Mouse (Mus musculus): ENCODE measurements around the gene Ppp3ca. TPM values are rescaled to one million over a fixed set of nuclear protein-coding genes. Genes with fewer than 3 reads are reported as not detected.

The Ppp3ca gene
- total RNA-seq, 2 experiments from 2014 or later, result 60.0 to 61.2 TPM

DNA sequence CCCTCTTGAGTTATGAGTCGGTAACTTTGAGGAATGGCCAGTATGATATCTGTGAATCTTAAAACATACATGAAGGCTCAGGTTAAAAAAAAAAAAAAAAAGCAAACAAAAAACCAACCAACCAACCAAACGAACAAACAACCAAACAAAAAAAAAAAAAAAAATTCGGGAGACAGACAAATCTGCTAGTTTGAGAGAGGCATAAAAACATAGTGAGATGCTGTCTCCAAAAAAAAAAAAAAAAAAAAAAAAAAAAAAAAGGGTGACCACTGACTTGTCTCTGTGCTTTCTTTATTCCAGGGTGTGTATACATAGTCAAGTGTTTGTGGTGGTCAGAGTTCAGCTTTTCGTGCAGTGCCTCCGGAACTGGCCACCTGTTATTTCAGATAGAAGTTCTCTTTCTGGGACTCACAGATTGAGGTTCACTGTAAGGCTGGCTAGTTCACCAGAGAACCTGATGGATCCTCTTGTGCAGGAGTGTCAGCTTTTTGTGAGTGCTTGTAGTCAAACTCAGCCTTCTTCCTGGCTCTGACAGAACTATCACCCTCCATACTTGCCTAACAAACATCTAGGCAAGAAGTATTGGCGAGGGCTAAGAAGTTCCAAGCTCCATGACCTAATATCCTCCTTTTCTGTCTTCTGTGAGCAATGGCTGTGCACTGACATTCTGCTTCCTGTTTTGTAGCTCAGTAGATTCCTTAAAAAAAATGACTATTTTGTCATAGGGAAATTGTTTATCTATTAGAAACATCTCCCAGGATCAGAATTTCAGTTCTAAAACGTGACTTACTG, 124.7 kb downstream of the Ppp3ca start:
- no peak for DNase-seq
- intact Hi-C loops (cut with DNase I), result loop anchor here (5.0 kb wide), 1 partner anchor 122 kb away; the partner anchor contains the start of gene Ppp3ca

DNA sequence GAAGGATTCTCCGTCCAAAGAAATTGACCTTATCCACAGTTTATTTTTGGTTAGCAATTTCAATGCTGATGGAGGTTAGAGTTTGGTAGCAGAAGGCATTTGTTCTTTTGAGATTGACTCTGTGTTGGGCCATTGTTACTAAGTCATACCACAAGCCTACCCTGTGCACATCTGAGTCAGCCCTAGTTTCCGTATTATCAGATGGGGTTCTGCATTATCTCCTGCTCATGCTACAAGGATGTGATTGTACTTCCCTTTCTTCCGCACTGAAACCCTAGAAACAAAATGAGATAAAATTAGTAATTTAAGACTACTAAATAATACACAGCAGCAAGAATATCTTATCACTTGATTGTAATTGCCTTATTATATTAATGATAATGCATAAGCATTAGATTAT, 129.0 kb downstream of the Ppp3ca start:
- DNase-seq, result no peak
- intact Hi-C loops (cut with DNase I), result loop anchor here (5.0 kb wide), 1 partner anchor 127 kb away; the partner anchor contains the start of gene Ppp3ca

DNA sequence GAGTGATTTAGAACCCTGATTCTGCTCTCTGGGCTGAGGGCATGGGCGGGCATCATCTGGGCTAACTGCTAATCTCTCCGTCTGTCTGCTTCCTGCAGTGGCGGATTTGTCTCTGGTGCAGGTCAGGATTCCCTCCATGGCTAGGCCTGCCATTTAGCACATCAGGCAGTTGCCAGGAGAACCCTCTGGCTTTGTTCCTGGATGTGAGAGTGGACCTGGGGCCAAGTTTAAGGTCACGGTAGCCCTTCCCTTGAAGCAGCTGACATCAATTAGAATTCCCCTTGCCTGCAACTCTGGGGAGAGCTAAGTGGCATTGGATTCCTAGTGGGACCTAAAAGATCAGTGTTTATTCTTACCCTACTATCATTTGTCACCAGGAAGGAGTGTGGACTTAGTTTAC, 132.7 kb downstream of the Ppp3ca start:
- intact Hi-C loops (cut with DNase I), result loop anchor here (5.0 kb wide), 1 partner anchor 75 kb away; no protein-coding TSS in a partner anchor
- peak; percentile 84 to 85 for DNase-seq

DNA sequence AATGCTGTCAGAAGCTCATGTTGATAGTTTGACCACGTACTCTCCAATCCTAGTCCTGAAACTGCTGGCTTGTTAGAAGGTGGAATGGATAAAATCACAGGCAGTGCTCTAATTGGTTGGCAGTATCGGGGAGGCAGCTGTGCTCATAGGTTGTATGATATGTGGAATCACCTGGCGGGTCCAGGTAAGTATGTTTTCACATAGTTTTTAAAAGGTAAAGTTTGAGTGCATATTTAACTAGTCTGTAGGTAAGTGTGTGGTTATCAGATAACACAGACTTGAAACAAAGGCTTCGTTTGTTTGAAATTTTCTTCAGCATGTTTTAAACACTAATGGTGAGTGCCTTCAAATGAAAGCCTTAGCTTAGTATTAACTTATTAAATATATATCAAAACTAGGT, 136.0 kb downstream of the Ppp3ca start:
- intact Hi-C loops (cut with DNase I), result no loop called here
- no peak for DNase-seq

DNA sequence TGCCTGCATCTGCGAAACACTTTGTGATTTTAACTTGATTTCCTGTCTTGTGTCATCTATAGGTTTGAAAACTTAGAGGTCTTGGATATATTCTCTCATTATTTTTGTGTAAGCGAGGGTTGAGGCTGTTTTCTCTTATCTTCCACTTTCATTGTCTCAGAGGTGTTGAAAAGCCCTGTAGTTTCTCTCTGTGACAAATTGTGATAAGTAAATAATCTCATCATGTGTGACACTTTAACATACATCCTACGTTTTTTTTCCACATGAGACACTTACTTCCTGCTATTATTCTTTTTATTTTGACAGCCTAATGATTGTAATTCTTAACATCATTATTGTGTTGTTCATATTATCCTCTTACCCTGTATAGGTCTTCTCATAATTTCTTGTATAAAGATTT, 140.3 kb downstream of the Ppp3ca start:
- no peak for DNase-seq

DNA sequence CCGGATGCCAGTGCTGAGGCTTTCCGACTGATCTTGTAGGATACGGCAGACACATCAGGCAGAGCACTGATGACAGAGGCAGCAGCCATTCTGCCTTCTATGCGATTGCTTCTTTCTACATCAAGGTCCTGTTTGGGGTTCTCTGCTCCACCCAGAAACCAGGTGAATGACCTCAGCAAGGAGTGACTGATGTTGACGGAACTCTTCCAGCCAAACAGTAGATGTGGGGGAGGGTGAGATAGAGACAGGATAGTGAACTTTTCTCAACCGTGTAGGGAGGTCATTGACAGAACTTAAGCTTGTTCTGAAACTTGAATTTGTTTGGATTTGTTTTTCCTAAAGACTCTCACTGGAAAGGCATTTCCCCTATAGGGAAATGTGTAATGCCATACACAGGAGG, 142.2 kb downstream of the Ppp3ca start:
- intact Hi-C loops (cut with DNase I), result no loop called here

More for the DNA sequence above, 140.3 kb downstream of the Ppp3ca start:
- intact Hi-C loops (cut with DNase I), result no loop called here

DNA sequence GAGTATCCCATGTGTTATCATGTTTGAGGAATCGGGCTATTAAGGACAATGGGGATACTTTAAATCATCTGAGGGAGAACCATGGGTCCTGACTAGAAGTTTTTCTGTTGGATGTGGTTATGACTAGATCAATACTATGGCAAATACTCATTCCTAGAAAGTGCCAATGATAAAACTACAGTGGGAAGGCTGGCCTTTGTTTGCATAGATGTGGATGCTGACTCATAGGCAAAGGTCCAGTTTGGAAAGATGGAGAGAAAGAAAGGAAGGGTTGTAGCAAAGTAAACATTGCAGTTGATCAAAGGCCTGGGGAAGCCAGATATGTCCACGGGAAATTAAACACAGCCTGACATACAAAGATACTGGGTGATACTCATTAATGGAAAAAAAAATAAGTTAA, 142.9 kb downstream of the Ppp3ca start:
- DNase-seq, result no peak
- intact Hi-C loops (cut with DNase I), result no loop called here

More for the DNA sequence above, 142.2 kb downstream of the Ppp3ca start:
- DNase-seq, result no peak

DNA sequence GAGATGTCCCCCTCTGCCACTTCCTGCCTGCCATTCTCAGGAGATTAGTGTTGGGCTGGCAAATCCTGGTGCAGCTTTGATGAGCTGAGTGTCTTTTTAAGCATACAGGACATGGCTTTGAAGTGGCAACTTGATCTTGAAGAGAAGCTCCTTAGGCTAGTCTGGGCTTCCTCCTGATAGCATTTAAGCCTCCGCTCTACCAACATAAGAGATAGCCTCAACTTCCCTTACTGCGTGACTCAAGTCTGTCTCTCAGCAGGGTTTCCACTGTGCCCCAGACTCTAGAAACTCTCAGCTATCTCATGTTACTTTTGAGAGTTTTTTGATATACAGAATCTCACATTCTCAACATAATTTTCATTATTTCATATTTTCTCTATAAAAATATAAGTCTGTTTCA, 144.0 kb downstream of the Ppp3ca start:
- no peak for DNase-seq
- intact Hi-C loops (cut with DNase I), result no loop called here

DNA sequence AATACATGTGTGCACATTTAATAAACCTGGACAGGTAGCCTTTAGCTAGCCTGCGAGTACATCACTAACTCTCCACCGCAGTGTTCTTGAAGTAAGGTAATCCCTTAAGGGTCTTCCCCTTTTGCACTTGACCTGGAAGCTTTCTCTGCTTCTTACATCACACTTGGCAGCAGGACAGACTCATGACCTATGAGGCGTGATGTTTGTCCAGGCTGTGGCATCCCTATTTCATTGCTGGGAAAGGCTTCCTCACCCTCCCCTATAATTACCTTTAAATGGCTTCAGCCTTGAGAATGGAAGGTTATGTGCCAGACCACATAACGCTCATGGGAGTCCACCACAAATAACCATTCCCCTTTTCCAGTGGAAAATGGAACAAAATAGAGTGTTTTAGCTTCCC, 145.0 kb downstream of the Ppp3ca start:
- DNase-seq, result no peak
- intact Hi-C loops (cut with DNase I), result no loop called here

DNA sequence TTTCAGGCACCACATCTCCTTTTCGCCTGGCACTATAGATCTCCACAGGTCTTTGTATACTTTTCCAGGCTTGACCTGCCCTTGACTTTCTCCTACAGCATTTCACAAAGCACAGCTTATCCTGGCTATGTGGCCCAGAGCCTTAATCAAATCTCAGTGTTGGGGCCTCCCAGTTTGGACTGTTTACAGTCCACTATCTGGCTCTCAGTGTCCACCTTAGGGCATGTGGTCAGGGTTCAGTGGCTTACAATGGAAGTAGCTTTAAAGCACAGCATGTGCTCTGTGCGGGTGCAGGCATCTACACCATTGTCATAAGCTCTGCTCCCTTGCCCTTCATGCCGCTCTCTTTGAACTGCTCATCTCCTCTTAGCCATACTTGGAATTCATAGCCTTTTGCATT, 146.4 kb downstream of the Ppp3ca start:
- DNase-seq, result no peak
- intact Hi-C loops (cut with DNase I), result no loop called here

DNA sequence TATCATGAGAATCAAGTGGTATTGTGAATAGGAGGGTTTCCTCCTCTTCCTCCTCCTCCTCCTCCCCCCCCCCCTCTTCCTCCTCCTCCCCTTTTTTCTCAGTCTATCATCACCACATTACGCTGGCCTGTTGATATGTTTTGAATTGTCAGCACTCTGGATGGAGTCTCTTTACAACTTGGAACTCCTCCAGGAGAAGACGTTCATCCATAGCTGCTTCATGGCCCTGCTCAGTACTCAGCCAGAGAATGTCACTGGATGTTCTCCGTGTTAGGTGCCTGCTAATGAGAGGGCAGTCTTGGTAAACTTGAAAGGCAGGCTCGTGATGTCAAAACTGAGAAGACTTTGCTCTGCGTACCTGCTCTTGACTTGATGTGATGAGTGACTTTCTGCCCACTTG, 149.1 kb downstream of the Ppp3ca start:
- intact Hi-C loops (cut with DNase I), result no loop called here
- no peak for DNase-seq

DNA sequence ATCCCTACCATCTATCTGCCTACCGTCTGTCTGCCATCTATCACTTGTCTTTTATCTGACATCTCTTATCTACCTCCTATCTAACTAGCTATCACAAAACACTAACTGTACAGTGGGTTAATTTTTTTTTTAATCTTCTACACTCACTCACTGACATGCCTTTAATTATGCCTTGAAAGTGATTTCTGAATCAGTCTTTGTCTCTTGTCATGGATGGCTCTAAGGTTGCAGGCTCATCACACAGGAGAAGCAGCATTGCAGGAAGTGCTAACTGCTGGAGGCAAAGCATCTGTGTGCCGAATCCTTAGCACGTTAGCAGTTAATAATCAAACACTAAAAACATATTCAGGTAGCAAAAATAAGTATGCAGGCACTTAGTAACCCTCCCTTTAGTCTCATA, 151.1 kb downstream of the Ppp3ca start:
- DNase-seq, result no peak
- intact Hi-C loops (cut with DNase I), result no loop called here

DNA sequence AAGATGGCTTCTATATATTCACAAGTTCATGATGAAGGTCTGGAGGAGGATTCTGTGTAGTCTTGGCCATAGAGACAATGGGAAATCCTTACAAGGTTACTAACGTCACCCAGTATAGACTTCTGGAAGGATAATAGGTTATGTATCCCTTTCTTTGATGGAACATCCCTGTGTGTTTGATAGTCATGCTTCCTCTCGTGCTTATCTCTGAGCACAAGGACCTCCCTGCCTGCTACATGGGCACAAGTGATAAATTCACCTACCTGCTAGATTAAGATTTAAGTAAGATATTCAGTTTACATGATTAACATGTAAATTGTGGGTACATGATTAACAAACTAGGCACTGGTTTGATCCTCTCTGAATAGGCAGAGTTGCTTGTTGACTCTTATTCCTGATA, 152.1 kb downstream of the Ppp3ca start:
- intact Hi-C loops (cut with DNase I), result no loop called here
- DNase-seq, result no peak

DNA sequence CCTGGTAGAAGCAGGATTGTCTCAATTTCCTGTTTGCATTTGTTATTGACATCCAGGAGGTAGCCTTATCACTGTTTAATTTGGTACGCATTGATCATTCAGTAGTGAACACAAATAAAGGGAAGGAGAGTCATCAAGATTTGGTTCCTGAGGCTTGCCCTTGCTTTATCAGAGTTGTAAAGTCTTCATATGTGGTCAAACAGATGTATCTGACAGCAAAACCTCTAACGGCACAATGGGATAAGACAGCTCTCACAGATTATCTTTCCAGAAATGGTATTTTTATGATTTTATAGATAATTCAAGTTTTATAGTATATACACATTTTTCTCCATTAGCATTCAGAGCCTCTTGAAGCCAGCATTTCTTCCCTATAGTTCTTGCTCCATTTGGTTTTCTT, 152.5 kb downstream of the Ppp3ca start:
- intact Hi-C loops (cut with DNase I), result no loop called here

DNA sequence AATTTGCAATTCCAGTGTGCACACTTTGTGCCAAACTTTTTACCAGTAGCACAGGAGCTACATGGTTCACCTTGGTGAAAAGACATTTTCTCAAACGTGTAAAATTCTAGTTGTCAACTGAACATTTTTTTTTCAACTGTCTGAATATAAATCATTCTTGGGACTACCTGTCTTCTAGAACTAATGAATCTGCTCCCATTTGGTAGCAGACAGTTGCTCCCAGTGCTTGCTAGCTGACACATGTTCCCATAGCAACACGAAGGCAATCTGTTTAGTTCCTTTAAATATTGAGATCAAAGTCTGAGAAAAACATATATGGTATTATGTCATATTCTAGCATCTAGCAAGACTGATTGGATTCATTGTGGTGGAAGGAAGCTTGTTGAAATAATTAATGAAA, 158.5 kb downstream of the Ppp3ca start:
- DNase-seq, result no peak
- intact Hi-C loops (cut with DNase I), result no loop called here

More for the DNA sequence above, 152.5 kb downstream of the Ppp3ca start:
- no peak for DNase-seq

DNA sequence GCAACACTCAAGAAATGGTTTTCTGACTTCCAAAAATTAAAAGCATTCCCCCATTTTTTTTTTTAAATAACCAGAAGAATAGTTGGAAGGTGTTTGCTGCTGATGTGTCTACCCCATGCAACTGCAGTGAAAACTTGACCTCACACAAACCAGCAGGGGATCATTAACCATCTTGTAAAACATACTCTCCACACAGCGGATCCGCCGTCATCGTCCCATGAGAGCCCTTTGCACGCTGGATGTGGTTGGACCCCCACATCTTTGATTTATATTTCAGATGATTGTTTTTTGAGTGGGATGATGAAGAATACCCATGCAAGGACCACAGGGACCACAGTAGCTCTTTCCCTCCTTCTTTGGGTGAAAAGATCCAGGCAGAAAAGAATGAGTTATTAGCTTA, 159.2 kb downstream of the Ppp3ca start:
- no peak for DNase-seq
- intact Hi-C loops (cut with DNase I), result no loop called here

DNA sequence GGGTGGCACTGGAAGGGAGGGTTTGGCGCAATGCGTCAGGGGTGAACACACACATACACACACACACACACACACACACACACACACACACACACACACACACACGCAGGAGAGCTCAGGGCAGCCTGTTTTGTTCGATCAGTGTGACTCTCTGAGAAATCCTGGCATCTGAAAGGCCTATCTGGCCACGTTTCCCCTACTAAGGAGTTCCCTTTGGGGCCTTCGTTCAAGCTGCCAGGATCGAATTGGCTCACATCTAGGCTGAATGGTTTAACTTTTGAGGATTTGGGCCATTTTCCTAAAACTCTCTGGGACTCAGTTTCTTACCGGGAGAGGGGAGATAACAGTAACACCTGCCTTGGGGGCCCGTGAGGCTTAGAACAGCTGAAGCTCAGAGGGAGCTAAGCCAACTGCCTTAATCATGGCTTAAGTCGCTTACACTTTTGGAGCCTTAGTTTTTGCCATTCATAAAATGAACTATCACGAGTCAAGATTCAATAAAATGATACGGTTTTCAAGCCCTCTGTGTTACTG, 160.8 kb downstream of the Ppp3ca start:
- intact Hi-C loops (cut with DNase I), result no loop called here
- DNase-seq, result peak in 1 of 2 experiments; percentile 19

DNA sequence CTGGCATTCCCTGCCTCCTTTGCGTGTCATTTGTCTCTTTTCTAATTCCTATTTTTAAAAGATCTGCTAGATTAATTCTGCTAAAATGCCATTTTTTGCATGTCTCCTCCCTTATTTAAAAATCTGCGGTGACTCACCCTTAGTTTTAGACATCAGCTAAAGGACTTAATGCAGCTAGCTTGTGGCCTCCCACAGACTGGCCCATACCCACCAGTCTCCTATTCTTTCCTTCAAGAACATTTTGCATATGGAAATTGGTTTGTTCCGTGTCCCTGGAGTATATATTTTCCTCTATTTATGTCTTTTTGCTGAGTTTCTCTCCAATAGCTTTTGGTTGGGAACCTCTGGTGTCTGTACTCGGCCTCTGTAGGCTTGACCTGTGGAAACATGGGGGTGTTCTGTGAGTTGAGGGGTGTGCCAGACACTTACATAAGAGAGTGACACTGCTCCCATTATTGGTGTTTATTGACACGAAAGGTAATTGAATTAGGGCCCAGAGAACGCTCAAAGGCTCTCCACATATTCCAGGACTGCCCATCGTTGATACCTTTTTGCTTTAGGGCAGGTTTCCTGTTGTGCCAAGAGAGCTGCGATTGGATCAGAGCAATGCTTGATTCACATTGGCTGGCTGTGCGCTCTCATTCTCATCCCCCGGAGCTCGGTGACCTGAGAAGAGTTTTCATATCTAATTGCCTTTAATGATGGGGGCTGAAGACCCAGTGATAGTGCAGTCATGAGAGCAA, 163.2 kb downstream of the Ppp3ca start:
- intact Hi-C loops (cut with DNase I), result no loop called here
- no peak for DNase-seq

DNA sequence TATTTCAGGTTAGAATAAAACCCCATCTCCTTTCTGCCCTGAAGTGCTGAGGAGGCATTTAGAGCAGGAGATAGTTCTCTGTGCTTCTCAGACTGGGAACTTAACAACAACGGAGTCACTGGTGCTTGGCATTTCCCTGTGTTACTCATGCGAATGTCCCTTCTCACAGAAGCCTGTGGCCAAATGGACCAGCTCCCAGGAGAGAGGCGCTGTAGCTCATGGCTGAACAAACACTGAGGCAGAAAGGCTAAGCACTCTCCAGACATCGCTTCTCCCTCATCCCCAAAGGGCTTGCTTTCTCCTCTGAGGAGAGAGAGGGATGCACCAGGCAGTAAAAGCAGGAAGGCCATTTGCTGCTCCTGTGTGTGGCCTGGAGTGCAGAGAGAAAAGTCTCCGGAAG, 164.0 kb downstream of the Ppp3ca start:
- intact Hi-C loops (cut with DNase I), result no loop called here
- peak; percentile 59 to 61 for DNase-seq

DNA sequence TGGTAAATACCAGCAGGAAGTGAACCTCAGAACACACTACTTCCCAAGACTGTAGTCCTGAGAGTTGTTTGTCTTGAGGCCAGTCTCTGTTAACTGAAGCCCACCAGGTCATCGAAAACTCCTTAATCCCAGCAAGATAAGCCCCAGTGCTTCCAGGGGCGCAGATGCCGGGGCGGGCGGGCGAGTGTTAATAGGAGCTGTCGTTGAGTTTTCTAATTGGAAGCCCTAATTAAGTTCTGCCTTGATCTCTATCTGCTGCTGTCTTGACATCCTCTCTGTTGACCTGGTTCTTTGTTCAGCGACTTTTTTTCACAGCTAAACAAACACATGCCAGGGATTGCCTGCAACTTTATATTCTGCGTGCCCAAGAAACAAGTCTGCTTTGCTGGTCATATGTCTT, 165.9 kb downstream of the Ppp3ca start:
- intact Hi-C loops (cut with DNase I), result loop anchor here (2.0 kb wide), 1 partner anchor 165 kb away; the partner anchor contains the start of gene Ppp3ca
- no peak for DNase-seq

Data from heart, postnatal 10 days (tissue).